Mouse (Mus musculus) erythroblast, embryonic 14.5 days (primary cell): ENCODE measurements at regions not wholly inside any gene's neighbourhood (a gene's known extent, or its start where the extent isn't known, plus 50 kb on each side); places are given as distances from the start of the nearest gene placed in this dataset.
"Not testable (repeated sequence)": the region's sequence is repeated elsewhere in the genome, so short reads cannot be mapped to it uniquely, and the experiment has no call there.

Experiments
- H3K27me3 ChIP-seq: 2 replicates; pipeline ENCODE4 v1.6.1; 2012; ENCODE audit warnings: inconsistent platforms; ENCODE audit not compliant: control insufficient read depth
- H3K36me3 ChIP-seq: 2 replicates; pipeline ENCODE4 v1.6.1; 2012; ENCODE audit warnings: mild to moderate bottlenecking, inconsistent platforms; ENCODE audit not compliant: control insufficient read depth
- H3K4me1 ChIP-seq: 2 replicates; pipeline ENCODE4 v1.6.1; 2012; ENCODE audit warnings: inconsistent platforms; ENCODE audit not compliant: control insufficient read depth
- H3K4me3 ChIP-seq: replicated peaks from 2 replicates; pipeline ENCODE3; 2012; ENCODE audit warnings: moderate library complexity, mild to moderate bottlenecking, inconsistent platforms
- H3K9me3 ChIP-seq: 2 replicates; pipeline ENCODE4 v1.6.1; 2012; ENCODE audit warnings: low read length, inconsistent platforms, mixed read lengths; ENCODE audit not compliant: control insufficient read depth
- GATA1 ChIP-seq: IDR thresholded peaks from 2 replicates; pipeline ENCODE4 v1.6.1; 2012; ENCODE audit warnings: low read length, inconsistent platforms, mixed read lengths
- TAL1 ChIP-seq: IDR thresholded peaks from 3 replicates; pipeline ENCODE4 v1.6.1; 2012; ENCODE audit warnings: low read length, inconsistent platforms, mixed read lengths

- H3K27me3 ChIP-seq, result no peaks in the 10 kb centered on the region
- H3K4me3 ChIP-seq, result no peak overlapping the region
- no peaks in the 10 kb centered on the region for H3K36me3 ChIP-seq
- TF ChIP-seq TAL1, result no peak
- no peak for TF ChIP-seq GATA1
- H3K9me3 ChIP-seq, result no peaks in the 10 kb centered on the region
- no peaks in the 10 kb centered on the region for H3K4me1 ChIP-seq
These were observed 521.5 kb upstream of the Clint1 start for GRCm38 (mm10) chr11:45330319-45330718.

DNA sequence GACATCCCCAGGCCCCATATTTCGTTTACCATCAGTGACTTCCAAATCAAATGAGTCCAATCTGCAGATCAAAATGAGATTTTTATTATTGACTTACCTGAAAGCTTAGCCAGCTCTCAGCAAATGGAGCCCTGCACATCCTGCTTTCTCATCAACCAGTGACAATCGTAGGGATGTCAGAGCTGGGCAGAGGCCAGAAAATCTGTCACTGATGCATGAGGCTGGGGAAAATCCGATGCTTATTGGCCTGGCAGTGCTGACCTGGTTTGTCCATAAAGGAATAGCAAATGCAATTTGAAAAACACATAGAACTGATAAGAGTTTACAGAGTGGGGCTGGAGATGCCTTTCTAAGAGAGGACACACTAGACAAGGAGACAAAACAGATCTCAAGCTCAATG, 518.1 kb upstream of the Clint1 start:
- TF ChIP-seq GATA1, result no peak
- TF ChIP-seq TAL1, result no peak
- Histone ChIP-seq H3K36me3 (no peaks in the 10 kb centered on the region), H3K9me3 (no peaks in the 10 kb centered on the region), H3K4me3 (no peak overlapping the region), H3K27me3 (no peaks in the 10 kb centered on the region), H3K4me1 (no peaks in the 10 kb centered on the region)

GRCm38 (mm10) chr11:45349331-45349730, 502.5 kb upstream of the Clint1 start:
- no peaks in the 10 kb centered on the region for H3K27me3 ChIP-seq
- H3K4me3 ChIP-seq, result no peak overlapping the region
- TF ChIP-seq GATA1, result no peak
- H3K9me3 ChIP-seq, result no peaks in the 10 kb centered on the region
- no peaks in the 10 kb centered on the region for H3K36me3 ChIP-seq
- no peaks in the 10 kb centered on the region for H3K4me1 ChIP-seq

DNA sequence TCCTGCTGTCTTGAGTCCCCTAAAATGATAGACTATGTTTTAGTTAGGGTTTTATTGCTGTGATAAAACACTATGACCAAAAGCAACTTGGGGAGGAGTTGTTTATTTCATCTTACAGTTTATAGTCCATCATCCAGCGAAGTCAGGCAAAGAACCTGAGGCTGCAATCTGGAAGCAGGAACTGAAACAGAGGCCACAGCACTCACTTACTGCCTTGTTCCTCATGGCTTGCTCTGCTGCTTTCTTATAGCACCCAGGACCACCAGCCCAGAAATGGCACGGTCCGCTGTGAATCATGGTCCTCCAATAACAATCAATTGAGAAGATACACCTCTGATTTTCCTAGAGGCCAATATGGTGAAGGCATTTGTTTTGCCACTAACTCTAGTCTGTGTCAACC, 486.5 kb upstream of the Clint1 start:
- no peaks in the 10 kb centered on the region for H3K9me3 ChIP-seq
- no peak for TF ChIP-seq TAL1
- TF ChIP-seq GATA1, result no peak
- H3K4me1 ChIP-seq, result no peaks in the 10 kb centered on the region
- no peaks in the 10 kb centered on the region for H3K36me3 ChIP-seq
- no peak overlapping the region for H3K4me3 ChIP-seq
- H3K27me3 ChIP-seq, result no peaks in the 10 kb centered on the region

- no peaks in the 10 kb centered on the region for H3K4me1 ChIP-seq
- H3K27me3 ChIP-seq, result no peaks in the 10 kb centered on the region
- H3K9me3 ChIP-seq, result no peaks in the 10 kb centered on the region
- no peaks in the 10 kb centered on the region for H3K36me3 ChIP-seq
- no peak overlapping the region for H3K4me3 ChIP-seq
- TF ChIP-seq GATA1 (no peak), TAL1 (no peak)
These were observed 462.4 kb upstream of the Clint1 start for GRCm38 (mm10) chr11:45389243-45390146.

- Histone ChIP-seq H3K9me3 (no peaks in the 10 kb centered on the region; the same call in 1 of the 2 replicates), H3K27me3 (no peaks in the 10 kb centered on the region), H3K4me1 (no peaks in the 10 kb centered on the region), H3K36me3 (no peaks in the 10 kb centered on the region), H3K4me3 (no peak overlapping the region)
- TF ChIP-seq GATA1 (no peak), TAL1 (no peak)
These were observed 455.8 kb upstream of the Clint1 start for GRCm38 (mm10) chr11:45396009-45396408.

GRCm38 (mm10) chr11:45398188-45398587, 453.7 kb upstream of the Clint1 start:
- no peaks in the 10 kb centered on the region; the same call in 1 of the 2 replicates for H3K9me3 ChIP-seq
- H3K4me1 ChIP-seq, result no peaks in the 10 kb centered on the region
- H3K4me3 ChIP-seq, result no peak overlapping the region
- no peaks in the 10 kb centered on the region for H3K27me3 ChIP-seq
- H3K36me3 ChIP-seq, result no peaks in the 10 kb centered on the region
- TF ChIP-seq GATA1 (no peak), TAL1 (no peak)

DNA sequence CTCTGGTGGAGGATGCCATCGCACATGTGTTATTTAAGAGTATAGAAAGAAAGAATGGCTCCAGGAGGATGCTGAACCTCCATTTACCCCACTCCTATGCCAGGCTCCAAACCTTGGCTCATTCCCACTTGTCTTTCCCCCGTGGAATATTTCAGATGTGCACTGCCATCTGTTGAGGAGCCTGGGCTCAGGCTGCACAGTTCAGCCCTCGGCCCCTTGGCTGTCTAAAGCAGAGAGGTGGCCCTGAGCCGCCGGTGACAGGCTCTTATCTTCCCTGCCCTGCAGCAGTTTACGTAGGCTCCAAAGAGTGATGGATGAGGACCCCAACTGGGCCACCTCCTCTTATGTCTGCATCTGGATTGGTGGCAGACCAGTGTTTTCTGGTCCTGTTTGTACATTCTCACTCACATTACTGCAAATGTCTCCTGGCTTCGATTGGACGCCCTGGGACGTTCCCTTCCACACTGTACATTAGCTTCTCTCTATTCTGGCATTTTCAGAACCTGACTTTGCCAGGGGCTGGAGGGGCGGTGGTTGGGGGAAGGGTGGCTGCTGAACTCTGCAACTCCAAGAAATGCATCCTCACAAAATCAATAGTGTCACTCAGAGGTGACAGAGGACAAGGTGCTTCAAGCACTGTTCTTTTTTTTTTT, 447.3 kb upstream of the Clint1 start:
- no peaks in the 10 kb centered on the region for H3K4me1 ChIP-seq
- H3K4me3 ChIP-seq, result no peak overlapping the region
- H3K36me3 ChIP-seq, result no peaks in the 10 kb centered on the region
- H3K9me3 ChIP-seq, result peaks cover 3% of the 10 kb centered on the region
- TF ChIP-seq GATA1 (no peak), TAL1 (no peak)
- no peaks in the 10 kb centered on the region for H3K27me3 ChIP-seq

- not testable (repeated sequence) for H3K4me3 ChIP-seq, H3K9me3 ChIP-seq, H3K36me3 ChIP-seq, H3K4me1 ChIP-seq, H3K27me3 ChIP-seq
These were observed 427.8 kb upstream of the Clint1 start for GRCm38 (mm10) chr11:45424066-45424465.
